Mouse (Mus musculus) neural tube, embryonic 15.5 days (tissue): Measurements from ENCODE around the gene Dop1b. TPM values are rescaled to one million over a fixed set of nuclear protein-coding genes. Genes with fewer than 3 reads are reported as not detected.

ENCODE experiments used
- ATAC-seq: fragments of 200-750 bp; cut with Nextera tagmentation; 2 replicates; pipeline ENCODE4 v1.8.0; 2017; ENCODE audit warnings: mild to moderate bottlenecking, moderate TSS enrichment, moderate library complexity; ENCODE audit not compliant: low FRiP score
- H3K27ac ChIP-seq: fragments of 300-500 bp; sonication (generic); replicated peaks from 2 replicates; pipeline ENCODE4 v1.5.1; 2015; ENCODE audit warnings: mild to moderate bottlenecking, inconsistent platforms
- H3K27me3 ChIP-seq: fragments of 300-500 bp; sonication (generic); replicated peaks from 2 replicates; pipeline ENCODE4 v1.6.1; 2015; ENCODE audit warnings: inconsistent platforms
- H3K36me3 ChIP-seq: fragments of 300-500 bp; sonication (generic); 2 replicates; pipeline ENCODE4 v1.6.1; 2015; ENCODE audit warnings: inconsistent platforms
- H3K4me1 ChIP-seq: fragments of 300-500 bp; sonication (generic); 2 replicates; pipeline ENCODE4 v1.6.1; 2015; ENCODE audit warnings: inconsistent platforms
- H3K4me2 ChIP-seq: fragments of 300-500 bp; sonication (generic); 2 replicates; pipeline ENCODE4 v1.6.1; 2015; ENCODE audit warnings: inconsistent platforms, mild to moderate bottlenecking, moderate library complexity
- H3K4me3 ChIP-seq: fragments of 300-500 bp; sonication (generic); replicated peaks from 2 replicates; pipeline ENCODE4 v1.5.1; 2015; ENCODE audit warnings: mild to moderate bottlenecking, inconsistent platforms
- H3K9ac ChIP-seq: fragments of 300-500 bp; sonication (generic); replicated peaks from 2 replicates; pipeline ENCODE4 v1.6.1; 2015; ENCODE audit warnings: mild to moderate bottlenecking, inconsistent platforms
- H3K9me3 ChIP-seq: fragments of 300-500 bp; sonication (generic); replicated peaks from 2 replicates; pipeline ENCODE4 v1.6.1; 2016; ENCODE audit warnings: inconsistent platforms
- WGBS: fragments of 180-500 bp; shearing (Covaris S2); methylation state at CpG from one replicate; pipeline ENCODE4 v1.1.7; 2015; ENCODE audit warnings: mixed read lengths; 5-methylcytosine and 5-hydroxymethylcytosine counted together
- polyA plus RNA-seq: library from polyadenylated mRNA; unstranded; fragments of >200 nt; fragmentation: Nextera tagmentation; extraction: Ambion mirVana; gene quantifications from 2 replicates; pipeline ENCODE4 v1.2.1, GENCODE M21; 2015

Dop1b gene
- polyA plus RNA-seq, 1 experiment from 2014 or later, result 38.3 TPM

GRCm38 (mm10) chr16:93715826-93716225, 4.1 kb downstream of the Dop1b start:
- Histone ChIP-seq H3K9me3 (no peaks in the 10 kb centered on the region), H3K36me3 (peaks cover 5% of the 10 kb centered on the region; the same call in 1 of the 2 replicates), H3K4me1 (peaks cover 39% of the 10 kb centered on the region), H3K27ac (no peak overlapping the region), H3K4me2 (no peak overlapping the region), H3K4me3 (no peak overlapping the region), H3K9ac (no peak overlapping the region), H3K27me3 (no peaks in the 10 kb centered on the region)
- ATAC-seq, result no peak
- WGBS, result 92% methylated on average over 6 of the region's 6 CpGs

- H3K9me3 ChIP-seq, result no peaks in the 10 kb centered on the region
- H3K4me3 ChIP-seq, result no peak overlapping the region
- no peak overlapping the region; the same call in 1 of the 2 replicates for H3K27ac ChIP-seq
- H3K36me3 ChIP-seq, result peaks cover 5% of the 10 kb centered on the region; the same call in 1 of the 2 replicates
- no peak for ATAC-seq
- WGBS, result 23% methylated on average over 5 of the region's 5 CpGs
- H3K4me2 ChIP-seq, result no peak overlapping the region
- peaks cover 40% of the 10 kb centered on the region for H3K4me1 ChIP-seq
- no peak overlapping the region for H3K9ac ChIP-seq
- H3K27me3 ChIP-seq, result no peaks in the 10 kb centered on the region
These were observed 5.6 kb downstream of the Dop1b start for GRCm38 (mm10) chr16:93717299-93717703.

- WGBS, result 84% methylated on average over 5 of the region's 5 CpGs
- no peak overlapping the region for H3K27ac ChIP-seq
- ATAC-seq, result no peak
- H3K4me3 ChIP-seq, result no peak overlapping the region
- peaks cover 23% of the 10 kb centered on the region for H3K4me1 ChIP-seq
- no peak overlapping the region for H3K4me2 ChIP-seq
- no peak overlapping the region for H3K9ac ChIP-seq
- H3K9me3 ChIP-seq, result no peaks in the 10 kb centered on the region
- H3K36me3 ChIP-seq, result peaks cover 10% of the 10 kb centered on the region
- no peaks in the 10 kb centered on the region for H3K27me3 ChIP-seq
These were observed 10.1 kb downstream of the Dop1b start for GRCm38 (mm10) chr16:93721771-93722170.

- WGBS, result 47% methylated on average over 2 of the region's 2 CpGs
- no peak overlapping the region for H3K4me3 ChIP-seq
These were observed 10.8 kb downstream of the Dop1b start for GRCm38 (mm10) chr16:93722476-93722875.

GRCm38 (mm10) chr16:93725417-93726144, 13.9 kb downstream of the Dop1b start:
- Histone ChIP-seq H3K4me2 (no peak overlapping the region), H3K4me3 (no peak overlapping the region), H3K9me3 (no peaks in the 10 kb centered on the region), H3K27ac (no peak overlapping the region), H3K9ac (no peak overlapping the region), H3K4me1 (peaks cover 12% of the 10 kb centered on the region; the same call in 1 of the 2 replicates), H3K27me3 (no peaks in the 10 kb centered on the region), H3K36me3 (peaks cover 10% of the 10 kb centered on the region)
- no peak for ATAC-seq
- 78% methylated on average over 8 of the region's 8 CpGs for WGBS

More at GRCm38 (mm10) chr16:93722476-93722875, 10.8 kb downstream of the Dop1b start:
- no peak overlapping the region for H3K27ac ChIP-seq
- ATAC-seq, result no peak
- no peak overlapping the region for H3K4me2 ChIP-seq
- no peak overlapping the region for H3K9ac ChIP-seq
- peaks cover 10% of the 10 kb centered on the region for H3K36me3 ChIP-seq
- no peaks in the 10 kb centered on the region for H3K27me3 ChIP-seq
- H3K4me1 ChIP-seq, result peaks cover 17% of the 10 kb centered on the region
- H3K9me3 ChIP-seq, result no peaks in the 10 kb centered on the region

- ATAC-seq, result no peak
- H3K27ac ChIP-seq, result no peak overlapping the region
- H3K4me1 ChIP-seq, result peaks cover 12% of the 10 kb centered on the region; the same call in 1 of the 2 replicates
- peaks cover 10% of the 10 kb centered on the region for H3K36me3 ChIP-seq
- H3K27me3 ChIP-seq, result no peaks in the 10 kb centered on the region
- H3K4me3 ChIP-seq, result no peak overlapping the region
- no peaks in the 10 kb centered on the region for H3K9me3 ChIP-seq
- WGBS, result 93% methylated on average over 4 of the region's 4 CpGs
- no peak overlapping the region for H3K4me2 ChIP-seq
- H3K9ac ChIP-seq, result no peak overlapping the region
These were observed 14.5 kb downstream of the Dop1b start for GRCm38 (mm10) chr16:93726186-93726585.

GRCm38 (mm10) chr16:93728676-93729075, 17.0 kb downstream of the Dop1b start:
- 76% methylated on average over 9 of the region's 9 CpGs for WGBS
- no peak for ATAC-seq
- no peak overlapping the region for H3K27ac ChIP-seq
- no peaks in the 10 kb centered on the region for H3K9me3 ChIP-seq
- peaks cover 6% of the 10 kb centered on the region; the same call in 1 of the 2 replicates for H3K4me1 ChIP-seq
- no peak overlapping the region for H3K4me2 ChIP-seq
- H3K4me3 ChIP-seq, result no peak overlapping the region
- H3K27me3 ChIP-seq, result no peaks in the 10 kb centered on the region
- H3K9ac ChIP-seq, result no peak overlapping the region
- H3K36me3 ChIP-seq, result peaks cover 15% of the 10 kb centered on the region

GRCm38 (mm10) chr16:93729801-93730721, 18.4 kb downstream of the Dop1b start:
- Histone ChIP-seq H3K9ac (no peak overlapping the region), H3K4me1 (peaks cover 6% of the 10 kb centered on the region), H3K36me3 (peaks cover 15% of the 10 kb centered on the region), H3K4me3 (no peak overlapping the region), H3K9me3 (no peaks in the 10 kb centered on the region), H3K27ac (peak overlapping the region; percentile 29; the same call in 1 of the 2 replicates), H3K4me2 (no peak overlapping the region), H3K27me3 (no peaks in the 10 kb centered on the region)
- WGBS, result 75% methylated on average over 23 of the region's 23 CpGs
- peak; percentile 53; the same call in 1 of the 2 replicates for ATAC-seq

- no peak for ATAC-seq
- no peaks in the 10 kb centered on the region for H3K27me3 ChIP-seq
- peaks cover 6% of the 10 kb centered on the region for H3K4me1 ChIP-seq
- H3K36me3 ChIP-seq, result peaks cover 18% of the 10 kb centered on the region
- H3K4me2 ChIP-seq, result no peak overlapping the region
- no peak overlapping the region for H3K4me3 ChIP-seq
- WGBS, result 93% methylated on average over 8 of the region's 8 CpGs
- H3K9me3 ChIP-seq, result no peaks in the 10 kb centered on the region
- H3K9ac ChIP-seq, result no peak overlapping the region
- H3K27ac ChIP-seq, result no peak overlapping the region
These were observed 19.6 kb downstream of the Dop1b start for GRCm38 (mm10) chr16:93731310-93731709.

GRCm38 (mm10) chr16:93732875-93733569, 21.3 kb downstream of the Dop1b start:
- Histone ChIP-seq H3K4me2 (no peak overlapping the region), H3K9me3 (no peaks in the 10 kb centered on the region), H3K4me1 (peaks cover 6% of the 10 kb centered on the region), H3K9ac (no peak overlapping the region), H3K27ac (no peak overlapping the region), H3K36me3 (peaks cover 18% of the 10 kb centered on the region), H3K27me3 (no peaks in the 10 kb centered on the region), H3K4me3 (no peak overlapping the region)
- ATAC-seq, result no peak
- WGBS, result 79% methylated on average over 18 of the region's 18 CpGs

GRCm38 (mm10) chr16:93739251-93739650, 27.5 kb downstream of the Dop1b start:
- Histone ChIP-seq H3K9me3 (no peaks in the 10 kb centered on the region), H3K9ac (no peak overlapping the region), H3K27ac (no peak overlapping the region), H3K4me3 (no peak overlapping the region), H3K4me2 (no peak overlapping the region), H3K36me3 (peaks cover 52% of the 10 kb centered on the region), H3K4me1 (no peaks in the 10 kb centered on the region), H3K27me3 (no peaks in the 10 kb centered on the region)
- ATAC-seq, result no peak
- 91% methylated on average over 11 of the region's 11 CpGs for WGBS
